Mouse (Mus musculus) hindlimb bud, embryonic 11.5 days (tissue): ENCODE measurements around the gene Fam118a.
"Not testable (repeated sequence)": the region's sequence is repeated elsewhere in the genome, so short reads cannot be mapped to it uniquely, and the experiment has no call there.

Experiments used
- DNase-seq: peaks from one replicate; pipeline ENCODE4 v3.0.0-alpha.2; 2012; ENCODE audit warnings: low read depth, low spot score; ENCODE audit errors: extremely low spot score

Fam118a gene

DNA sequence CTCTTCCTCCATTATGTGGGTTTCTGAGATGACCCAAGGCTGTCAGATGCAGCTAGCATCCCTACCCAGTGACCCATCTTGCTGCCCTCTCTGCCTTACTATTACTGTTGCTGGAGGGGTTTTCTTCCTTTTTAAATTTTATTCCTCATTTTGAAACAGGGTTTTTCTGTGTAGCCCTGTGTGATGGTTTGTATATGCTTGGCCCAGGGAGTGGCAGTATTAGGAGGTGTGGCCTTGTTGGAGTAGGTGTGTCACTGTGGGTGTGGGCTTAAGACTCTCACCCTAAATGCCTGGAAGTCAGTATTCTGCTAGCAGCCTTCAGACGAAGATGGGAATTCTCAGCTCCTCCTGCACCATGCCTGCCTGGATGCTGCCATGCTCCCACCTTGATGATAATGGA is at the start of gene Fam118a:
Gene Fam118a, plus strand, starts transcription at position 301 of the 400 bp plus-strand sequence.
- DNase-seq: not testable (repeated sequence)

- no peak for DNase-seq
Measured at GRCm38 (mm10) chr15:84981609-84982313, 47.0 kb upstream of the Fam118a start.

DNA sequence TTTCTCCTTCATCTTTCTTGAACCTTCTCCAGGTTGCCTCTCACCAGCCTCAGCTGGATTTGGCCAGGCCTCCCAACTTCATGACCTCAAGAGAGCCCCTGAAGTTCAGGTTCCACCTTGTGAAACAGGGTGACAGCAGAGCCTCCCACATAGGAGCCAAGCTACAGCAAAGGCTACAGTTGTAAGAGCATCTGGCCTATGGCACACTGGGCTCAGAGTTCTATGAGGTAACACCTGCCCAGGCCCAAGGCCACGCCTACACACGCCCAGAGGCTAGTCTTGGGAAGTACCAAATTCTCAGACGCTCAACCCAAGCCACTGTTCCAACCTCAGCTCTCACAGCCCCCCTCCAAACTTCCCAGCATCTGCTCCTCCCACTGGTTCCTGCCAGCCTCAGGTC is 45.9 kb upstream of the Fam118a start:
- no peak for DNase-seq

DNA sequence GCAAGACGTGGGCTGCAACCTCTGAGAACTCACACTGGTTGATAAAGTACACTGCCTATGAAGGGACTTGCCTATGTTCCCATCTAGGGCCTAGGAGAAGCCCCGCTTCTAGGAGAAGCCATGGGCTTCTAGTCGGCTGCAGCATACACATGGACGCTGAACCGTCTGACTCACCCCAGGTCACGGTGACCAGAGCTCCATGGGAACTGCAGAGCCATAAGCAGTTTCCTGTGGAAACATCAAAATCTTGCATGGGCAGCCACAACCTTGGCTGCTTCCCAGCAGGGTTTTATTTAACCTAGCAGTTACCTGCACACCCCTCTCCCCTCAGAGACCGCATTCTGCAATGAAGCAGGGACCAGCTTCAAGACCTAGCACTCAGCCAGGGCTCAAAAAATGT is 45.0 kb upstream of the Fam118a start:
- no peak for DNase-seq

GRCm38 (mm10) chr15:84985516-84986160 is 43.1 kb upstream of the Fam118a start:
- DNase-seq: no peak

GRCm38 (mm10) chr15:84986171-84987019 is 42.4 kb upstream of the Fam118a start:
- no peak for DNase-seq

GRCm38 (mm10) chr15:84987020-84987815 is 41.5 kb upstream of the Fam118a start:
- DNase-seq: no peak

DNA sequence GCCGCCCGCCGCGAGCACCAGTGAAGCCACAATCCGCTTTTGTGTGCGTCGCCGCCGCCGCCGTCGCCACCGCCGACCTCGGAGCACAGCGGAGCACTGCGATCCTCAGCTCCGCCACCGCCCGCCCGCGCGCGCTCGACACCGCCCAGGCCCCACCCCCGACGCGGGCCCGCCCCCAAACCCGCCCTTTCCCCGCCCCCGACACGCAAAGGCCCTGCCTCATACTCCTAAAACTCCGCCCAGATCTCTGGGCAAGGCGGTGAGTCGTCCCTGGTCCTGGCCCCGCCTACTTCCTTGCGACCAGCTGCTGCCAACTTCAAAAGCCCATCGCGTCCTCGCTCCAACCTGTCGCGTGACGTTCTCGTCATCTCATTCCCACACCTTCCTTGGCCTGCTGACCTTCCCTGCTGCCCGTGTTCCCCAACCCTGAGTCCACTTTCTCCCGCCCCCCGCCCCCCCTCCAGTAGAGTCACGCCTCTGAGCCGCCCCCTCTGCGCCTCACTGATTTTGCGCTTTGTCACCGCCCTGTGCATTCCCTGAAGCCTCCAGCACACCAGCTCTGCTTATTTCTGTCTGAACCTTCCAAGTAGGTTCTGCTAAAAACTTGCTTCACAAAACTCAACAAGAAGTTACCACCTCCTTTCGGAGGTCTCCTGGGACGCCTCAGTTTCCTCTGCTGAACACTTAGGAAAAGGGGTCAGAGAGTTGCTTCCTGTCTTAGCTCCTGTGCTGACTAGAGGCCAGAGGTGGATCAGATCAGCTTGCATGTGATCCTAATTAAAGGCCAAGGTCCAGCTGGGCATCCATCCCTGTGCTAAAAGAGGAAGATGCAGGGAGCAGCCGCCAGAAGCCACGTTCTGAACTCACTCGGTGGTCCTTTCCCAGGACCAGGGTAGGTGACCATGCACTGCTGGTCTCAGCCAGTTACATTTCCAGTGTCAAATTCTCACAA is 40.6 kb upstream of the Fam118a start, which contains the start of gene 5031439G07Rik:
Gene 5031439G07Rik, minus strand, starts transcription at position 678 of the 952 bp plus-strand sequence.
- peak; percentile 88 for DNase-seq

DNA sequence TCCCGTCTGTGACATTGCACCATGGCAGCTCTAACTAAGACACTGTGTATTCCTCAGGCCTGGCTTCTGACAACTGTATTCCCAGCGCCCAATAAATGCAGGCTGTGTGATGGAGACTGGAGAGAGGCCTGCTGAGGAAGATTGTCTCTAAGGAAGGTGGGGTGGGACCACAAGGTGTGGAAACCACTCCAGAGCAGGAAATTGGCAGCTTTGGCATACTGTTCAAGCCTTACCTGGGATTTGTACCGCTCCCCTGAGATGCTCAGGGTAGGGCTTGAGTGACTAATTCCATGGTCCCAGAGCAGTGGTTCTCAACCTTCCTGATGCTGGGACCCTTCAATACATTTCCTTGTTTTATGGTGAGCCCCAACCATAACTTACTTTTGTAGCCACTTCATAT is 39.6 kb upstream of the Fam118a start:
- no peak for DNase-seq

DNA sequence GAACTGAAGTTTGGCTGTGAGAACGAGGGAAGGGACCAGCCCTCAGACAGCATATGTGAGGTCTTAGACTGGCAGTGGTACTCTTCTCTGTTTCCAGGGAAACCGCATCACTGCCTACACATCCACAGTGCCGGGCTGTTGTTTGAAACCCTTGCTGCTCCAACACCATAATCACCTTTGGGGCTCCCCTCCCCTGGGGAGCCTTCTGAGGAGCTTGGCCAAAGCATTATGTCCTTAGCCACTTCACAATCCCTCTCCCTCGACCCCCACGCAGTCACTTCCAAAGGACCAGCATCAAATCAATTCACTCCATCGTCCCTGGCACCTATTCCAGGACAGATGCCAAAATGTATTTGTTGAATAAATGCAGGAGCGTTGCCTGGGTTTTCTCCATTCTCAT is 39.0 kb upstream of the Fam118a start:
- DNase-seq: no peak

DNA sequence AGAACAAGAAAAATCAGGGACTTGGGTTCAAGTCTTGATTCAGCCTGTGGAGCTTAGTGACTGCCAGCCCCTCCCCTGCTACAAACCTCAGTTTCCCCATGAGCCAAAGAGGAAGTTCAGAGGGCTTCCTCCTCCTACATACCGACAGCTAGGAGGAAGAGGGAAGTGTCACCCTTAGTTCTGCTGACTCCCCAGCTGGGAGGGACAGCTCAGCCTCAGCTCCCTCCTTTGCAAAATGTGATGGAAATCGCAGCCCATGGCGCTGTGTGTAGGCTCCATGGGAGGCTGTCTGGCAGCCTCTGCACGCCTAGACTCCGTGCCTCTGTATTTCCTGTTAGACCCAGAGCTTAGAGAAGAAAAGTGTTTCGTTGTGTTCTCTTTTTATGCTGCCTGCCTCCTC is 34.2 kb upstream of the Fam118a start:
- no peak for DNase-seq

DNA sequence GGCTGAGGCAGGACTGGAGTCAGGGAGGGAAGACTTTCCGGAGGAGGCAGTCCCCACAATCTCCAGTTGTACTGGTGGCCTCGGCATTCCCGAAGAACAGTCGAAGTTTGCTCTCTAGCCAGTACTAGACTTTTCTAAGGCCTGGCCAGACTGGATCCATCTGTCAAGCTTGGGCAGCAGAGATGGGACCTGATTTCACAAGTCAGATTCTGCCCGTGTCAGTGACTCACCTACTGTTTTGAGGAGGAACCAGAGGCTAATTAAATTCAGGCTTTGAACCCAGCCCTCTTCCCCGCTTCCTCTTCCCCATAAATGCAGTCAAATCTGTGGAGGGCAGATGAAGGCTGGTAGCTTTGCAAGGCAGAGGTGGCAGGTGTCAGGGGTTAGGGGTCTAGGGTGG is 33.7 kb upstream of the Fam118a start:
- DNase-seq: no peak

DNA sequence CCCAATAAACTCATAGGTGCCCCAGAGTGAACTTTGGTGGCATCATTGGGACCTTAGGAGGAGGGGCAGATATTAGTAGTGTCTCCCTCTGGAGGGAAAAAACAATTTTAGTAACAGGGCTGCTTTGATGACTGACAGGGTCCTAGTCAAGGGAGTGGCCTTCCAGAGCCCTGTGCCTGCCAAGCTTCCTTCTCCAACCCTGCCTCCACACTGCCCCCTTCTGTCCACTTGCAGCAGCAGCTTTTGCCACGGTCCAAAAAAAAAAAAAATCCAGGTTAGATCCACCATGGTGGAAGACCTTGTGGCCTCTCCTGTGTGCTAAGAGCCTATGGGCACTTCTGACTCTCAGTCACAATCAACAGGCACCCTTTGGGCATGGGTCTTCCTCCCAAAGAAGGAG is 32.8 kb upstream of the Fam118a start:
- DNase-seq: no peak

DNA sequence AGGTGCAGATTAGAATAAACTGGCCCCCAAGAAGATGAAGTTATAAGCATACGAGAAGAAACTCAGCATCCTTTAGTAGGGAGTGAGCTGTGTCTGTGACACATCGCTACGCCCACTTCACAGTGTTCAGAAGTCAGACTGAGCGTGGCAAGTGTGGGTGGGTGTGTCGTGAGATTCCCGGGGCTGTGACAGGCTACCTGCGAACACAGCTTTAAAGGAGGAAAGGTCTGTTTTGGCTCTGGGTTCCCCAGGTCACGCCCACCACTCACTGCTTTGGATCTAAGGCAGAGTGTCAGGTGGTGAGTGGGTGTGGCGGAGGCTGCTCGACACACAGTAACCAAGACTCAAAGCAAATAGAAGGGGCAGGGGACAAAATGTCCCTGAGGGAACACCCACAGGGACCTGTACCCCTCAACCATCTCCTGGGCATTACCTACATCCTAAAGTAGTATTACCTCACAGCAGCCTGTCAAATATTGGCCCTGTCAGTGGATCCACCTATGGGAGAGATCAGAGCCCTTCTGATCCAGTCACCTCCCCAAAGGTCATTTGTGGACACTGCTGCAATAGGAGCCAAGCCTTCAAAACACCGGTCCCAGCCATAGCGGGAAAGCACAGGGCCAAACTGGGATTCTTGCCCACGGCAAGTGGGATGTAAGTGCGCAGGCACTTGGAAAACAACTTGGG is 30.8 kb upstream of the Fam118a start:
- no peak for DNase-seq

- no peak for DNase-seq
Measured at GRCm38 (mm10) chr15:84999911-85000310, 28.8 kb upstream of the Fam118a start.

- no peak for DNase-seq
Measured at GRCm38 (mm10) chr15:85000984-85001982, 27.5 kb upstream of the Fam118a start.

- no peak for DNase-seq
Measured at GRCm38 (mm10) chr15:85009666-85010065, 19.1 kb upstream of the Fam118a start.
